Mouse (Mus musculus) megakaryocyte-erythroid progenitor cell, adult 5-6 weeks (primary cell): ENCODE results near the gene Hoxc9. TPM values are rescaled to one million over a fixed set of nuclear protein-coding genes. Genes with fewer than 3 reads are reported as not detected.

Experiments used
- ATAC-seq: replicated peaks from 2 replicates; pipeline ENCODE4 v1.8.0; 2016; ENCODE audit warnings: mild to moderate bottlenecking, inconsistent platforms; ENCODE audit not compliant: severe bottlenecking, poor library complexity, low FRiP score, low TSS enrichment
- total RNA-seq, 2 experiments: library from RNA; stranded (forward) in 1 of 2; stranded (reverse) in 1 of 2; fragments of 200-1000, 215-1000 nt in 1 of 2; fragments of >200 nt in 1 of 2; fragmentation: Nextera tagmentation in 1 of 2; gene quantifications; 2 replicates each; pipeline ENCODE4 v1.2.3; 2014 to 2017

Hoxc9 gene
- total RNA-seq, 2 experiments from 2014 or later: not detected

- no peak for ATAC-seq
Measured at GRCm38 (mm10) chr15:102975034-102975433, 1.2 kb upstream of the Hoxc9 start.

GRCm38 (mm10) chr15:102975688-102976111 is 539 bp upstream of the Hoxc9 start:
- no peak for ATAC-seq

- ATAC-seq: no peak
Measured at GRCm38 (mm10) chr15:102976631-102977422, 588 bp downstream of the Hoxc9 start.

GRCm38 (mm10) chr15:102977423-102977974 is 1.3 kb downstream of the Hoxc9 start:
- ATAC-seq: no peak

GRCm38 (mm10) chr15:102978615-102979515 is 2.6 kb downstream of the Hoxc9 start:
- ATAC-seq: no peak

- ATAC-seq: no peak
Measured at GRCm38 (mm10) chr15:102979936-102980335, 3.7 kb downstream of the Hoxc9 start.

GRCm38 (mm10) chr15:102980352-102980751 is 4.1 kb downstream of the Hoxc9 start:
- ATAC-seq: no peak

GRCm38 (mm10) chr15:102980912-102981311 is 4.7 kb downstream of the Hoxc9 start:
- ATAC-seq: no peak

GRCm38 (mm10) chr15:102981379-102982288 is 5.4 kb downstream of the Hoxc9 start:
- no peak; the same call in 1 of the 2 replicates for ATAC-seq

- no peak for ATAC-seq
Measured at GRCm38 (mm10) chr15:102983716-102984115, 7.5 kb downstream of the Hoxc9 start.

- no peak for ATAC-seq
Measured at GRCm38 (mm10) chr15:102984521-102984920, 8.3 kb downstream of the Hoxc9 start.

GRCm38 (mm10) chr15:102984925-102985324 is 8.7 kb downstream of the Hoxc9 start:
- ATAC-seq: no peak

- peak; percentile 80 for ATAC-seq
Measured at GRCm38 (mm10) chr15:102987124-102987833, 11.0 kb downstream of the Hoxc9 start.

- ATAC-seq: no peak
Measured at GRCm38 (mm10) chr15:102988078-102988477, 11.8 kb downstream of the Hoxc9 start.

GRCm38 (mm10) chr15:102990461-102991397 is 14.5 kb downstream of the Hoxc9 start, which contains the start of gene Hoxc8:
Gene Hoxc8, plus strand, starts transcription at chr15:102990607.
- no peak for ATAC-seq

- no peak for ATAC-seq
Measured at GRCm38 (mm10) chr15:102991782-102992181, 15.5 kb downstream of the Hoxc9 start.

- no peak for ATAC-seq
Measured at GRCm38 (mm10) chr15:102992206-102992605, 16.0 kb downstream of the Hoxc9 start.
